In the genomic region with DNA sequence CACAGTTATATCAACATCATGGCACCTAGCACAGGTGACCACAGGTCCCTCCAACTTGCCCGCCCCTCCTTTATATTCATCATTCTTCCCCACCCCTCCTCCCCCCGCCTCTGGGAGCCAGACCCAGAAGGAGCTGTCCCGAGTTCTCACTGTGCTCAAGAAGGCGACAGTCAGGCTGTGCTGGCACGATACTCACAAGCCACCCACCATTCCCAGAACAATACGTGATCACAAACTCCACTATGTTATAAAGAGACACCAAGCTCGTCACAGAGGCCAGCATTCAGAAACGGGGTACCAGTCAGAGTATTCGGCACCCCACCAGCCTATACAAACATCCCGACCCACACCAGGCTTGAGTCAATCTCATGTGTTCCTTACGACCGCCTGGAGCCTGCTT, we compare ENCODE assay signal across 18 mouse cellular contexts. TPM values are rescaled to one million over a fixed set of nuclear protein-coding genes. Genes with fewer than 3 reads are reported as not detected.
DNase-seq lines count a peak whose midpoint lies in the region; ATAC-seq and TF ChIP-seq lines count a peak whose summit lies in the region.
"Had no signal": no experiment of that assay in that cellular context is flagged by ENCODE, and none has a peak within 500 bp of the region (broad histone marks: within the 10 kb centered on the region; RNA-seq: fewer than 3 reads in every experiment).

No protein-coding gene starts in this region.

- TF ChIP-seq POLR2A in testis, adult 2 months (IDR thresholded peaks at IDR 0.05; ENCODE audit: control insufficient read depth, low read depth, low read length), result no peak

- no peaks in the 10 kb centered on the region for H3K9me3 ChIP-seq in heart, embryonic 15.5 days (replicated peaks)
- H3K9me3 ChIP-seq: forebrain, embryonic 13.5 days; neural tube, embryonic 15.5 days had no signal

- H3K4me2 ChIP-seq in heart, embryonic 15.5 days, result no peak overlapping the region
- H3K4me2 ChIP-seq: forebrain, embryonic 13.5 days; neural tube, embryonic 15.5 days had no signal

- WGBS in heart, embryonic 15.5 days, result 77% methylated on average over 12 of the region's 12 CpGs

- ATAC-seq in frontal cortex, adult (ENCODE audit: low TSS enrichment), result peak; percentile 36; the same call in 1 of the 2 replicates
- ATAC-seq in heart, embryonic 15.5 days (replicated peaks; ENCODE audit: insufficient number of reproducible peaks, insufficient read depth, low FRiP score, low read depth), result no peak
- ATAC-seq: forebrain, embryonic 13.5 days had no signal

- H3K27ac ChIP-seq in heart, embryonic 15.5 days, result peak overlapping the region; percentile 71
- peak overlapping the region; percentile 51; the same call in 1 of the 2 replicates for H3K27ac ChIP-seq in testis, adult 2 months (ENCODE audit: control insufficient read depth, insufficient read depth, low read depth, low read length)
- H3K27ac ChIP-seq: forebrain, embryonic 13.5 days; hindbrain, embryonic 10.5 days; liver, embryonic 14.5 days; neural tube, embryonic 15.5 days had no signal

- peaks cover 61% of the 10 kb centered on the region for H3K4me1 ChIP-seq in heart, embryonic 15.5 days (replicated peaks)
- peaks cover 14% of the 10 kb centered on the region for H3K4me1 ChIP-seq in testis, adult 2 months (ENCODE audit: control insufficient read depth, insufficient read depth, low read length)
- H3K4me1 ChIP-seq: forebrain, embryonic 13.5 days had no signal

- H3K27me3 ChIP-seq in heart, embryonic 15.5 days, result no peaks in the 10 kb centered on the region
- H3K27me3 ChIP-seq in testis, adult 2 months (ENCODE audit: control insufficient read depth, insufficient read depth, low read length), result no peaks in the 10 kb centered on the region
- H3K27me3 ChIP-seq: forebrain, embryonic 13.5 days; neural tube, embryonic 15.5 days; Patski had no signal

- no peak for TF ChIP-seq CTCF in testis, adult 2 months (IDR thresholded peaks at IDR 0.05; ENCODE audit: control insufficient read depth, insufficient read depth, insufficient replicate concordance, low read depth, low read length)

- H3K4me3 ChIP-seq in heart, embryonic 15.5 days, result no peak overlapping the region
- H3K4me3 ChIP-seq in testis, adult 2 months (ENCODE audit: control insufficient read depth, low read depth, low read length), result no peak overlapping the region
- H3K4me3 ChIP-seq: forebrain, embryonic 13.5 days; hindbrain, embryonic 10.5 days; neural tube, embryonic 15.5 days had no signal

- no peak for DNase-seq in frontal cortex, postnatal 10 days (ENCODE audit: low spot score in 2 of 2)
- no peak for DNase-seq in heart, adult 9 months (ENCODE audit: low spot score in 2 of 2)
- DNase-seq in layer of hippocampus, adult 9-11 months, result peak; percentile 78
- no peak for DNase-seq in layer of hippocampus, postnatal 25 days (ENCODE audit: extremely low spot score in 1 of 2, low spot score in 1 of 2)
- DNase-seq in testis, postnatal 10 days (ENCODE audit: low spot score), result no peak
- DNase-seq: cerebellum, adult 9-11 months; gastrocnemius, postnatal 25 days; lung, postnatal 14 days; midbrain, embryonic 14.5 days; thymus, postnatal 36 days had no signal

- H3K36me3 ChIP-seq in heart, embryonic 15.5 days, result no peaks in the 10 kb centered on the region
- H3K36me3 ChIP-seq in testis, adult 2 months (ENCODE audit: control insufficient read depth, insufficient read depth, low read length), result no peaks in the 10 kb centered on the region
- H3K36me3 ChIP-seq: neural tube, embryonic 15.5 days had no signal

- H3K9ac ChIP-seq in heart, embryonic 15.5 days, result no peak overlapping the region
- H3K9ac ChIP-seq: forebrain, embryonic 13.5 days; liver, embryonic 14.5 days; neural tube, embryonic 15.5 days had no signal

RNA-seq across cellular contexts. Expression of a gene that starts 38.5 kb away (rescaled TPM):
- polyA plus RNA-seq in heart, embryonic 15.5 days (2015; fragmentation: Nextera tagmentation; extraction: Ambion mirVana), result 21.4 and 28.4 TPM in 2 replicates
- total RNA-seq in layer of hippocampus, postnatal 25 days (2021), result 100 to 1,000 TPM; 135 to 147 TPM
- polyA plus RNA-seq in testis, adult 2 months (2012; rRNA removed), result 39.6 and 41.2 TPM in 2 replicates
